Mouse (Mus musculus) bone marrow, adult 2 months (tissue): ENCODE data around the gene Podxl2.

Experiments
- CTCF ChIP-seq: fragments of 200-500 bp; IDR thresholded peaks from 2 replicates; pipeline ENCODE4 v1.5.1; 2011; ENCODE audit warnings: low read length, control low read depth; ENCODE audit not compliant: control insufficient read depth, insufficient read depth
- POLR2A ChIP-seq: fragments of 200-500 bp; IDR thresholded peaks from 2 replicates; pipeline ENCODE4 v1.6.1; 2011; ENCODE audit warnings: low read depth, mild to moderate bottlenecking, control low read depth, low read length, borderline replicate concordance; ENCODE audit not compliant: control insufficient read depth

DNA sequence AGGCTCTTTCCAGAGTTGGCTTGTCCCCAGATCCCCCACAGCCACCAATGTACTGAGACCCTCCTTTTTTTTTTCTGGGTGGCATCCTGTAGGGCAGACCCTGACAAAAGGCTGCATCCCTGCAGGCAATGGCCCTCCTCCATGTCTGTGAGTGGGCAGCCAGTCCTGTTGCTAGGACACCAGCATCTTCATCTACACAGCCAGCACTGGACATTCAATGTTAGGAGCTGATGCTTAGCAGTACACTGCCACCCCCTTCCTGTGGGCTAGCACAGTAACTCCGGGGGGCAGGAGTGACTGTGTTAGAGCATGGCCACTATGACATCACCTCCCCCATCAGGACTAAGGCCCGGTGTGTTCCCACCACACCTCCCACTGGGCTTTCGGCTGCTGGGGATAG, 59.8 kb downstream of the Podxl2 start:
- TF ChIP-seq CTCF (no peak), POLR2A (no peak)
